Mouse (Mus musculus) heart, adult 2 months (tissue): Measurements from ENCODE around the gene Scn3b. TPM values are rescaled to one million over a fixed set of nuclear protein-coding genes. Genes with fewer than 3 reads are reported as not detected.

Experiments
- DNase-seq, 2 experiments: peaks; one replicate each; pipeline ENCODE4 v3.0.0; 2021
- H3K27ac ChIP-seq: fragments of 200-600 bp; 2 replicates; pipeline ENCODE4 v1.8.1; 2022
- H3K27me3 ChIP-seq: fragments of 200-500 bp; 2 replicates; pipeline ENCODE4 v1.6.1; 2012; ENCODE audit warnings: mild to moderate bottlenecking, low read length, inconsistent platforms, mixed read lengths; ENCODE audit not compliant: control insufficient read depth, insufficient read depth
- H3K36me3 ChIP-seq: fragments of 200-500 bp; 2 replicates; pipeline ENCODE4 v1.6.1; 2012; ENCODE audit warnings: low read length, inconsistent platforms; ENCODE audit not compliant: control insufficient read depth, insufficient read depth
- H3K4me1 ChIP-seq: fragments of 200-500 bp; 2 replicates; pipeline ENCODE4 v1.6.1; 2011; ENCODE audit warnings: low read length; ENCODE audit not compliant: control insufficient read depth, insufficient read depth
- H3K4me3 ChIP-seq: fragments of 200-600 bp; 2 replicates; pipeline ENCODE4 v1.8.1; 2022
- H3K79me2 ChIP-seq: fragments of 200-500 bp; replicated peaks from 2 replicates; pipeline ENCODE4 v1.6.1; 2012; ENCODE audit warnings: mild to moderate bottlenecking, inconsistent platforms, low read length, moderate library complexity, mixed read lengths; ENCODE audit not compliant: control insufficient read depth, insufficient read depth
- H3K9ac ChIP-seq: fragments of 200-500 bp; 2 replicates; pipeline ENCODE4 v1.6.1; 2012; ENCODE audit warnings: low read depth, mild to moderate bottlenecking, control low read depth, inconsistent platforms, low read length, mixed read lengths
- CTCF ChIP-seq: fragments of 200-600 bp; IDR thresholded peaks from 2 replicates; pipeline ENCODE4 v1.8.1; 2022; ENCODE audit warnings: antibody characterized with exemption, mild to moderate bottlenecking, moderate library complexity
- EP300 ChIP-seq: fragments of 200-500 bp; IDR thresholded peaks from 2 replicates; pipeline ENCODE4 v1.6.1; 2011; ENCODE audit warnings: low read depth, low read length, control low read depth; ENCODE audit not compliant: insufficient read depth
- POLR2A ChIP-seq: fragments of 200-500 bp; IDR thresholded peaks from 2 replicates; pipeline ENCODE4 v1.6.1; 2011; ENCODE audit warnings: mild to moderate bottlenecking, low read depth, low read length, control low read depth; ENCODE audit not compliant: insufficient read depth
- WGBS: fragments of 180-500 bp; shearing (Covaris S2); methylation state at CpG from one replicate; pipeline ENCODE4 v1.1.7; 2018; 5-methylcytosine and 5-hydroxymethylcytosine counted together
- intact Hi-C: fragments of 180-260 bp; cut with DNase I; formaldehyde crosslinking; loops from one replicate; pipeline ENCODE4 v1.15.1; 2025
- long read RNA-seq: library from polyadenylated mRNA; stranded (forward); transcript quantifications from one replicate; pipeline ENCODE4 v2.0.0, GENCODE M21; 2021
- polyA plus RNA-seq: library from polyadenylated mRNA; depleted of rRNA; stranded (reverse); fragments of >200 nt; gene quantifications from 2 replicates; pipeline ENCODE4 v1.2.3, GENCODE M21; 2012; rRNA removed
- total RNA-seq, 2 experiments: library from RNA; stranded (reverse); gene quantifications; 2 replicates each; pipeline ENCODE4 v1.2.3; 2021

Gene Scn3b
- 1 to 10 TPM in 1 of 2 experiments, under 1 TPM in 1; 0.70 to 2.0 TPM for total RNA-seq
- 0.91 and 0.96 TPM in 2 replicates for polyA plus RNA-seq
- long read RNA-seq, result 0 reads

DNA sequence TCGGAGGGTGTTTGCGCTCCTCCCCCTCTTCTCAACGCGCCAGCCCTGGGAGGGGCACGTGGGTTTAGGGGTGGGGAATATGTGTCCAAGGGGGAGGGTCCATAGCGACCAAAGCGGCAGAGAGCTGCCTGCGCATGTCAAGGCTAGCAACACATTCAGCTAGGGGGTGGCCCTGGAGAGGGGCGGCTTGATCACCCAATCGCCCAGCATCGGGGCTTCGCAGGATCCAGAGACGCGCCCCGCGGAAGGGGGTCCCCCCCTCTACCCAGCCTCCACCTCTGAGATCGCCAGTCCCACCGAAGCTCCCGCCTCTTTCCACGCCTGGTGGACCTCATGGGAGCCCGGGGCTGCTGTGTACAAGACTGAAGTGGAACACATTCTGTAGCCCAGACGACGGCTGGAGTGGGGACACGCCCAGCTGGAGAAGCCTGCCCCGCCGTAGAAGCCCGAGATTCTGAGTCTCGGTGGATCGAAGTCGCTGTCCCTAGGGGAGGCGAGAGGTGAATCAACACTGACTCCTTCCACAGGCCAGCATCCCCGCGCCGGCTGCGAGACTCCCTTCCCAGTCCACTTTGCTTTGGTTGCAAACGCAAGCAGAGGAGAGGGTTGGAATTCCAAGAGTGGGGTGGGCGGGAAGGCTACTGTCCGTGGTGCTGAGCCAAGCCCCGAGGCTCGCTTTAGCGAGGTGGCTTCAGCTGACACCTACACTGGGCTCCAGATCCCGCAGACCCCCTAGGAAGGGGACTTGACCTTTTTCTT lies at the start of gene Scn3b:
Scn3b (plus strand) TSS at position 115 of the 759 bp plus-strand sequence.
- Histone ChIP-seq H3K36me3 (no peaks in the 10 kb centered on the region), H3K79me2 (no peaks in the 10 kb centered on the region), H3K4me3 (peak within 1 kb of the TSS; percentile 50), H3K9ac (no peak within 1 kb of the TSS), H3K27me3 (no peaks in the 10 kb centered on the region; the same call in 1 of the 2 replicates), H3K4me1 (peaks cover 6% of the 10 kb centered on the region), H3K27ac (no peak within 1 kb of the TSS)
- intact Hi-C loops, result no loop called here
- peak; percentile 61 to 66 for DNase-seq
- no peak for TF ChIP-seq POLR2A
- no peak for TF ChIP-seq EP300
- no peak for TF ChIP-seq CTCF
- WGBS, result 1% methylated on average over 41 of the region's 42 CpGs

- Histone ChIP-seq H3K9ac (no peak overlapping the region), H3K27ac (no peak overlapping the region), H3K79me2 (no peaks in the 10 kb centered on the region), H3K4me1 (no peaks in the 10 kb centered on the region), H3K4me3 (no peak overlapping the region), H3K27me3 (no peaks in the 10 kb centered on the region), H3K36me3 (no peaks in the 10 kb centered on the region)
- intact Hi-C loops, result no loop called here
- DNase-seq, result no peak
- TF ChIP-seq EP300 (no peak), CTCF (peak; percentile 73)
- 66% methylated on average over 4 of the region's 4 CpGs for WGBS
Observed at GRCm38 (mm10) chr9:40224289-40224688, 44.7 kb upstream of the Scn3b start.

DNA sequence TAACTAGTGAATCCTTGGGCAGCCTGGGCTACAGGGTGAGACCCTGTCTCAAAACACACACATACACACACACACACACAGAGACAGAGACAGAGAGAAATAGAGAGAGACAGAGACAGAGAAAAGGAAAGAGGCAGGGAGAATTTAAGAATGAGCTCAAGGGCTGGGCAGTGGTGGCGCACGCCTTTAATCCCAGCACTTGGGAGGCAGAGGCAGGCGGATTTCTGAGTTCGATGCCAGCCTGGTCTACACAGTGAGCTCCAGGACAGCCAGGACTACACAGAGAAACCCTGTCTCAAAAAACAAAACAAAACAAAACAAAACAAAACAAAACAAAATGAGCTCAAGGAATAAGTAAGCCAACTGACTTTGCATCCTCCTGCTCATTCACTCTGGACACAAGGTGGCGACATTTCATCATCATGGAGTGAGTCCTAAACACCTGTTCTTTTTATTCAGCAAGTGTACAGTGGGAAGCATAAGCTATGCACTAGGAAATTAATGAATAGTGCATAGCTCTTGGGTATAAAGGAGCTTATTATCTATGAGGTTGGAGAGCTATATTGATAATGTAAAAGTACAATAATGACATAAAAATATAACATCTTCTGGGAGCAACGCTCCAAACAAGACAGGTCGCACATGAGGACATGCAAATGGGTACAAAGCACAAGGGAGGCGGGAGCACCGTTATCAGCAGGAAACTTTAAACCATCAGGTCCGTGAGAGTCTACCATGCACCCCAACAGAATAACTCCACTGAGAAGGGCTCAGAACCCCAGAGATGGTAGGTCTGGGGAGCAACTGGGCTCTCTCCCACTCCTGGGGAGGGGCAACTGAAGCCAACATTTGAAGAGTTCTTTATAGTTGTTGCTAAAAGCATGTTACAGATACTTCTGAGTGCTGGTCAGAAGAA lies 40.9 kb upstream of the Scn3b start:
- no peak overlapping the region for H3K4me3 ChIP-seq
- H3K27me3 ChIP-seq, result no peaks in the 10 kb centered on the region
- H3K27ac ChIP-seq, result no peak overlapping the region
- no peaks in the 10 kb centered on the region for H3K36me3 ChIP-seq
- intact Hi-C loops, result loop anchor here (1.0 to 5.0 kb wide), 2 partner anchors 102 to 164 kb away; no protein-coding TSS in a partner anchor
- WGBS, result 68% methylated on average over 10 of the region's 10 CpGs
- TF ChIP-seq EP300, result no peak
- no peak for TF ChIP-seq POLR2A
- TF ChIP-seq CTCF, result peak; percentile 84
- peak in 1 of 2 experiments; percentile 16 for DNase-seq
- no peaks in the 10 kb centered on the region for H3K79me2 ChIP-seq
- H3K9ac ChIP-seq, result no peak overlapping the region
- no peaks in the 10 kb centered on the region for H3K4me1 ChIP-seq

GRCm38 (mm10) chr9:40228804-40229331 lies 40.1 kb upstream of the Scn3b start:
- Histone ChIP-seq H3K4me3 (no peak overlapping the region), H3K4me1 (no peaks in the 10 kb centered on the region), H3K27ac (no peak overlapping the region), H3K27me3 (no peaks in the 10 kb centered on the region), H3K36me3 (no peaks in the 10 kb centered on the region), H3K9ac (no peak overlapping the region), H3K79me2 (no peaks in the 10 kb centered on the region)
- TF ChIP-seq POLR2A, result no peak
- TF ChIP-seq EP300, result no peak
- TF ChIP-seq CTCF, result no peak
- no peak for DNase-seq
- intact Hi-C loops, result loop anchor here (1.0 to 5.0 kb wide), 2 partner anchors 101 to 163 kb away; no protein-coding TSS in a partner anchor
- WGBS, result 55% methylated on average over 6 of the region's 6 CpGs

GRCm38 (mm10) chr9:40229479-40229878 lies 39.5 kb upstream of the Scn3b start:
- no peak overlapping the region for H3K9ac ChIP-seq
- H3K36me3 ChIP-seq, result no peaks in the 10 kb centered on the region
- no peak overlapping the region for H3K27ac ChIP-seq
- TF ChIP-seq POLR2A, result no peak
- no peaks in the 10 kb centered on the region for H3K79me2 ChIP-seq
- WGBS, result 59% methylated on average over 5 of the region's 5 CpGs
- intact Hi-C loops, result loop anchor here (5.0 kb wide), 1 partner anchor 163 kb away; no protein-coding TSS in a partner anchor
- H3K27me3 ChIP-seq, result no peaks in the 10 kb centered on the region
- no peaks in the 10 kb centered on the region for H3K4me1 ChIP-seq
- DNase-seq, result no peak
- H3K4me3 ChIP-seq, result no peak overlapping the region
